Mouse (Mus musculus) lung, postnatal 14 days (tissue): ENCODE data around the gene Zfp811.
"Not testable (repeated sequence)": the region's sequence is repeated elsewhere in the genome, so short reads cannot be mapped to it uniquely, and the experiment has no call there.

Experiments used
- DNase-seq: peaks from one replicate; pipeline ENCODE4 v3.0.0; 2021

The Zfp811 gene

DNA sequence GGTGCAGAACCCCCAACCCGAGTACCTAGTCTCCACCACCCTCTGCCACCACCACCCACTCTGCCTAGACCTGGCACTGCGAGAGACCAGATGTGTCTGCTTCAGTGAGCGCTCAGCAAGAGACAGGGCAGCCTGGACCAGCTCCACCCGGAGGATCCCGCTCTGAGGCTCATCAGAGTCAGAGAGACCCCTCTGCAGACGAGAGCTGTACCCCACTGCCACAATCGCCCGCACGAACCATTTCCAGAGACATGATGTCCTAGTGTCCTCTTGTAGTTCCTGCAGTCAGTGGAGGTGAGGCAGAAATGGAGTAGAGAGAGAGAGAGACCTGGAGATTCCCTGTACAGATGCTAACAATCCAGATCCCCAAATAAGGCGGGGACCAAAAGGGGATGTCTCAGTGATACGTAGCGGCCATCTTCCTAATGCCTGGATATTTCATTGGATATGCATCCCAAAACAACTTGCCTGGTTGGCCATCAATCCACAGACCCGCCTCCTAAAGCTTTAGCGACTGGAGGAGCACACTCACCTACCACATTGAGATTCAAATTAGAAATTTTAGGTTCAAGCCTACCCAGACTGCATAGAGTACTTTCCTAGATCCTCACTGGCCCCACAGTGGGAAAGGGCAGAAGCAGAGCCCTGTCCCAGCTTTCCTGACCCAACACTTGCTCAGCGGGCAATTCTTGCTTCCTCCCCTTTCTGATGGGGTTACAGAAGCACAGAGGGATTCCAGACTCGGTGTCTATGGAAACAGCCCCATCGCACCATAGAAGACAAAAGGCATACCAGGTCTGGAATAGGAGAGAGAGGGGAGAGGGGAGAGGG is at the start of gene Zfp811:
Gene Zfp811 (minus strand): TSS at position 388 of the 831 bp plus-strand sequence.
- DNase-seq, result no peak

GRCm38 (mm10) chr17:32856713-32857112 is 47.0 kb upstream of the Zfp811 start:
- not testable (repeated sequence) for DNase-seq

DNA sequence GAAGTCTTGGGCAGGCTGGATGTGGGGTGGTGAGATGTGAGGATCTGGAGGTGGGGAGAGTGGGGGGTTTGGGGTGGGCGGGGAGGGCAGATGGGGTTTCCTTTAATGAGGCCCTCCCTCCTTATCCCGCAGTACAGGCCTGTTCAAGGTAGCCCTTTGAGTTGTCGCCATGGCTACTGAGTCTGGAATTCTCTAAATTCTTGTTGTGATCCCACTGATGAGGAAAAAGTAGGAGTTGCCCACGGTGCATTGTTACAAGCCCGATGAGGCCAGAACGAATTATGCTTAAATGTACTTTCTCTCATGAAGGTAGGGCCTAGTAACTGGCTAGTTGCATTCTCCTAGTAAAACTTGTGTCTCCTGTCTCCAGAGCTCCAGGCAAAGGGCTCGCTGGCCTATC is 41.9 kb upstream of the Zfp811 start:
- no peak for DNase-seq

DNA sequence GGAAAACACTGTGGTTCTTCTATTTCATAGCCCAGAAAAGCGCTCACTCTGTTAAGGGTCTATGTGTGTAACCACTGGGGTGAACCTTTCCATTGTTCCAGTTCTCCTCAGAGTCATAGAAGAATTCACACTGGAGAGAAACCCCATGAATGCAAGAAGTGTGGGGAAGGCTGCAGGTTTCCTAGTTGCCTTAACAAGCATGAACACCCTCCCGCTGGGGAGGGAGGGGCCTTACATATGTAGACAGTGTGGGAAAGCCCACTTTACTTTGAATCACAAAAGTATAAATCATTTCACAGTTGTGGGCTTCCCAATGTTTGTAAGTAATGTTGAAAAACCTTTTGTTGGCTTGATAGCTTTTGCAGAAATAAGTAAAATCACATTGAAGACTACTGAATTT is 31.7 kb upstream of the Zfp811 start:
- DNase-seq, result no peak

DNA sequence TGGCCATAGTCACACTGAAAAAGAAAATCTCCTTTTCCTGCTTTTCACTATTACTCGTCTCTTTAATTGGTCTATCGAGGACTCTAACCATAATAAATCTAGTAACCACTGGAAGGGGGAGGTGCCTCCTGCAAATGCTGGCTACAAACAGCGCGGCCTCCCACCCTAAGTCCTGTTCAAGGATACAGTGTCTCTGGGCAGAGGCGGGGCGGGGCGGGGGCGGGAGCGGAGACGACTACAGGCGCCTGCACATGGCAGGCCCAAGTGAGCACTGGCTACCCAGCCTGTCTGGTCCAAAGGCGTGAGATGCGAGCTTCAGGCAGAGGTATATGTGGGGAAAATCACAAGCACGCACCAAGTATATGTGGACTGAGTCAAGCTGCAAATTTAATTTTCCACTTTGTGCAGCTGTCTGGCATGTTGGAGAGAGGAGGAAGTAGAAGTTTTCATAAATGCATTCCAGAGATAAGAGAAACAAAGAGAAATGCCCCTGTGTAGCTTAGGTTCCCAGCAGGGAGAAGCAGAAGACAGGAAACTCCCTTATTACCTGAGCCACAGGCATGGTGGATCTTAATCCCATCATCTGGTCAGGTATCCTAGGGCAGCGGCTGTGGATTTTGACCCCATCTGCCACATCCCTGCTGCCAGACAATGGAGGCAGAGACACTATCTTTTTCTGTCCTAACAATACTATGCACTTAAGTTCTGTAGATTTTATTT is 29.5 kb upstream of the Zfp811 start:
- no peak for DNase-seq

DNA sequence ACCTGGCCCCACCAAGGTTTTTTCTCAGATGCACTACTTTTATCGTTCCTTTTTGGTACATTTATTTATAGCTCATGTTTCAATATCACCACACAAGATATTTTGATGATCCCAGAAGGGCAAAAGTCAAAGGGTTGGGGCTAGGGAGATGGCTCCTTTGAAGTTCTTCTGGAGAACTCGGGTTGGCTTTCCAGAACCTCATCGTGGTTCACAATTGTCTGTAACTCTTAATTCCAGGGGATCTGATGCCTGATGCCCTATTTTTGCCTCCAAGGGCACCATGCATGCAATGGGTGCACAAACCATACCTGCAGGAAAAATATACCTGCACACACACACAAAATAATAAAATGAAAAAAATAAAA is 20.7 kb upstream of the Zfp811 start:
- no peak for DNase-seq

GRCm38 (mm10) chr17:32829540-32830417 is 20.0 kb upstream of the Zfp811 start, which contains the start of gene Zfp799:
Gene Zfp799, minus strand, starts transcription at chr17:32830261.
- peak; percentile 68 for DNase-seq

GRCm38 (mm10) chr17:32816074-32816784 is 6.5 kb upstream of the Zfp811 start:
- DNase-seq, result no peak

- DNase-seq, result no peak
These were observed 4.4 kb upstream of the Zfp811 start for GRCm38 (mm10) chr17:32814136-32814535.

- DNase-seq, result no peak
These were observed 917 bp upstream of the Zfp811 start for GRCm38 (mm10) chr17:32810648-32811047.

GRCm38 (mm10) chr17:32808921-32809320 is 810 bp downstream of the Zfp811 start:
- no peak for DNase-seq

- no peak for DNase-seq
These were observed 20.5 kb downstream of the Zfp811 start for GRCm38 (mm10) chr17:32789244-32789643.

GRCm38 (mm10) chr17:32788576-32788975 is 21.2 kb downstream of the Zfp811 start:
- no peak for DNase-seq

DNA sequence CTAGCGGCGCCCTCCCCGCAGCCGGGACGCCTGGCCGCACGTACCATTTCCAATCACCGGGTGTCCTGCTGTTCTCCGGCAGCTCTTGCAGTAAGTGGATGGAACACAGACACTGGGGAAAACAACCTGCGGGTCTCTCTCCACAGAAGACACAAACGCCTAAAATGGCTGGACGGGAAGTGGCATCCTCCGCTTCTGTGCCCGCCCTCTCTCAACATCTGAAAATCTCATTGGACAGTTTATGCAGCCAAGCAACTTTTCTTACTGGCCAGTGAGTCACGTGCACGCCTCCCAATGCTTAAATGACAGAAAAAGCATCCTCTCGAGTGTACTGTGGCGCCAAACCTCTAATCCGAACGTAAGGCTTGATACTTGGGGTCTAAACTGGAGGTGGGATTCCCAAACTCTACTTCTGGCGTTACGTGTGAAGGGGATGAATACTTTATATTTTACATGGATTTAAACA is 21.6 kb downstream of the Zfp811 start, which contains the start of gene Zfp871:
Gene Zfp871 (minus strand): TSS at position 194 of the 466 bp plus-strand sequence.
- DNase-seq, result peak; percentile 85

- DNase-seq, result peak; percentile 60
These were observed 22.2 kb downstream of the Zfp811 start for GRCm38 (mm10) chr17:32787436-32788093.

DNA sequence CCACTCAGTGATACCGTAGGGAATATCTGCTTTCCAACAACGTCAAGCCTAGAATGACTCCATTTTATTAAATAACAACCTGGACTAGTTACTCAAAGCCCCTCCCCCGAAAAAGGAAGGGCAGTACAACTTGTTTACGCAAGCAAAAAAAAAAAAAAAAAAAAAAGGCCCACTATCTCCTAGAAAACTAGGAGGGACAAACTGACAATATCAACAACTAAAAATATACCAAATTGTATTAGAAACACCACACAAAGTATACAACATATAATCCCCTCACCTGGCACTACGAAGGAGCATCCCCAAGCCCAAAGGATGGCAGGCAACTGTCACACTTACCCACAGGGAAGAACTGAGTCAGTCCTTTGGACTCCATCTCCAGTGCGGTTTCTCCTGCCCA is 22.8 kb downstream of the Zfp811 start:
- DNase-seq, result no peak

- DNase-seq, result no peak
These were observed 24.1 kb downstream of the Zfp811 start for GRCm38 (mm10) chr17:32785656-32786055.

DNA sequence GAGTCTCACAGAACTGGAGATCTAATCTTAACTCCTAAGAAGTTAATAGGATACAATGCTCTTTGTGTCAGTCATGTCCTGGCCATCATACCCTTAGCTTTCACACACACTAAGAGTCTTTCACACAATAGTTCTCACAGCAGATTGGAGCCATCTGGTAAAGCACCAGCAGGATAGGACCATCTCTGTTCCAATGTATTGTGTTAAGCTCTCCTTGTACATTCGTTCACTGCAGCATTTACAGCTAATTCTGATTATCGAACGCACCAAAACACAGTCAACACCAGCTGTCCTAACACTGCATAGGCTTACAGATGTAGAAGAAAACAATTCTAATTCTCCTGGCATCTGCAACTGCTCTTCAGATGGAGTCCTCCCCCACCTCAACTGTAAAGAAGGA is 32.2 kb downstream of the Zfp811 start:
- no peak for DNase-seq

- no peak for DNase-seq
These were observed 38.5 kb downstream of the Zfp811 start for GRCm38 (mm10) chr17:32771213-32771612.

DNA sequence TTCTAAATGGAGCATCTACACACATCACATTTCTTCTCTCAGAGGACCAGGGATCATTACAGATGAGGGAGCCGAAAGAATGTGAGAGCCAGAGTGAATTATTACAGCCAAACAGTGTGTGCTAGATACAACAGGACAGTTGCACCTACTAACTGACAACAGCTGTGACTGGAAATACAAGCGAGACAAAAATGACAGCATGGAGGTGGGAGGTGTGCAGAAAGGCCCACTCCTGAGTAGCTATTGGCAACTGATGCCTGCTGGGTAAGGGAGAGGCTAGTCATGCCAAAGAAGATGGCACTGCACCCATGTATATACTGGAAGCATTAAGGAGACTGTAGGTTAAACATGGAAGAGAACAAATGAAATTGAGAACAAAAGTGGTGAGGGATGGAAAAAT is 43.3 kb downstream of the Zfp811 start:
- no peak for DNase-seq

- DNase-seq, result no peak
These were observed 52.4 kb downstream of the Zfp811 start for GRCm38 (mm10) chr17:32757331-32757730.

GRCm38 (mm10) chr17:32753634-32754033 is 56.1 kb downstream of the Zfp811 start:
- DNase-seq, result peak; percentile 17
